Mouse (Mus musculus) thymus, adult 2 months (tissue): Measurements from ENCODE around the gene Abhd10.

Experiments used
- CTCF ChIP-seq: fragments of 200-500 bp; IDR thresholded peaks from 2 replicates; pipeline ENCODE4 v1.5.1; 2012; ENCODE audit warnings: mild to moderate bottlenecking, control low read depth, low read length, moderate library complexity, borderline replicate concordance; ENCODE audit not compliant: control insufficient read depth, poor library complexity, insufficient read depth; ENCODE audit errors: extremely low read depth
- POLR2A ChIP-seq: fragments of 200-500 bp; IDR thresholded peaks from 2 replicates; pipeline ENCODE4 v1.6.1; 2012; ENCODE audit warnings: mild to moderate bottlenecking, low read length, control low read depth, moderate library complexity; ENCODE audit not compliant: control insufficient read depth, poor library complexity, insufficient read depth; ENCODE audit errors: extremely low read depth

DNA sequence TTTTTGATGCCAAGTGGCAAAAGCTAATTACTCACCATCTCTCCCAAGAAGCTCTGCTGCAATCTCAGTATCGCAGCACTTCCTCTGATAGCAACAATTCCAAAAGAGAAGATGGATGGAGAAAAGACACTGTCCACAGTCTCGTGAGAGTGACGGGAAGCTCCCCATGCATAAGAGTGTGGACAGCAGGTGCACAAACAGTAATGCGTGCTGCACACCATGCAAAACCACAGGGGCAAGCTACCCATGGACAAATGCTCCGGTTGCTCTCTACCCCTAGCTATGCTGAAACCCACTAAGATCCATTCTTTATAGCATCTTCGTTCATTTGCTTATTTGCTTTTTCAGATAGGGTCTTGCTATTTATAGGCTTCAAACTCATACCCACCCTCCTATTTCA lies 28.2 kb upstream of the Abhd10 start:
- TF ChIP-seq CTCF (no peak), POLR2A (no peak)
